Comparison of ENCODE assay signal across 17 mouse cellular contexts in genomic region chr1:134110015-134110414, GRCm38 (mm10). TPM values are rescaled to one million over a fixed set of nuclear protein-coding genes. Genes with fewer than 3 reads are reported as not detected.
A peak's percentile ranks its signal among the peaks of the same experiment; 100 is the strongest.
DNase-seq lines count a peak whose midpoint lies in the region; ATAC-seq lines count a peak whose summit lies in the region.
"Had no signal": no experiment of that assay in that cellular context is flagged by ENCODE, and none has a peak within 500 bp of the region (broad histone marks: within the 10 kb centered on the region; RNA-seq: fewer than 3 reads in every experiment).

No protein-coding gene starts in this region.

- no peaks in the 10 kb centered on the region for H3K9me3 ChIP-seq in forebrain, embryonic 12.5 days
- H3K9me3 ChIP-seq in forebrain, embryonic 10.5 days: no peaks in the 10 kb centered on the region
- H3K9me3 ChIP-seq in liver, embryonic 12.5 days (replicated peaks): no peaks in the 10 kb centered on the region
- H3K9me3 ChIP-seq: hindbrain, embryonic 12.5 days had no signal

- ATAC-seq in forebrain, embryonic 12.5 days (ENCODE audit: low FRiP score): peak; percentile 17; the same call in 1 of the 2 replicates
- ATAC-seq in liver, embryonic 12.5 days: peak; percentile 61

- peaks cover 8% of the 10 kb centered on the region; the same call in 1 of the 2 replicates for H3K4me1 ChIP-seq in forebrain, embryonic 12.5 days
- peaks cover 19% of the 10 kb centered on the region for H3K4me1 ChIP-seq in forebrain, embryonic 10.5 days
- H3K4me1 ChIP-seq in liver, embryonic 12.5 days: peaks cover 22% of the 10 kb centered on the region
- H3K4me1 ChIP-seq: hindbrain, embryonic 12.5 days had no signal

- H3K27ac ChIP-seq in forebrain, embryonic 12.5 days: no peak overlapping the region
- H3K27ac ChIP-seq in forebrain, embryonic 10.5 days: no peak overlapping the region
- H3K27ac ChIP-seq in liver, embryonic 12.5 days: peak overlapping the region; percentile 90
- H3K27ac ChIP-seq: hindbrain, embryonic 12.5 days had no signal

- no peak overlapping the region for H3K4me3 ChIP-seq in forebrain, embryonic 12.5 days (replicated peaks)
- H3K4me3 ChIP-seq in forebrain, embryonic 10.5 days: no peak overlapping the region
- peak overlapping the region; percentile 14; the same call in 1 of the 2 replicates for H3K4me3 ChIP-seq in liver, embryonic 12.5 days
- H3K4me3 ChIP-seq: hindbrain, embryonic 12.5 days had no signal

- H3K27me3 ChIP-seq in forebrain, embryonic 12.5 days: peaks cover 7% of the 10 kb centered on the region; the same call in 1 of the 2 replicates
- no peaks in the 10 kb centered on the region for H3K27me3 ChIP-seq in forebrain, embryonic 10.5 days (ENCODE audit: poor library complexity, severe bottlenecking)
- peaks cover 47% of the 10 kb centered on the region for H3K27me3 ChIP-seq in liver, embryonic 12.5 days (replicated peaks)
- H3K27me3 ChIP-seq: hindbrain, embryonic 12.5 days had no signal

- no peak for DNase-seq in forebrain, embryonic 10.5 days (ENCODE audit: extremely low spot score, low spot score)
- DNase-seq in 416B (ENCODE audit: low read depth) (peak; percentile 66), ZHBTc4 (ENCODE audit: low read depth, low spot score) (peak; percentile 58)
- DNase-seq in left cerebral cortex, postnatal 4 days: no peak
- no peak for DNase-seq in layer of hippocampus, adult 18-20 months (ENCODE audit: low spot score in 2 of 2)
- DNase-seq in heart, postnatal 4 days: no peak
- DNase-seq: adrenal gland, adult 8-10 months; cerebellum, postnatal 36 days; gastrocnemius, postnatal 14 days; kidney, adult 18-20 months had no signal

- no peak overlapping the region for H3K9ac ChIP-seq in forebrain, embryonic 12.5 days
- peak overlapping the region; percentile 54; the same call in 1 of the 2 replicates for H3K9ac ChIP-seq in liver, embryonic 12.5 days
- H3K9ac ChIP-seq: hindbrain, embryonic 12.5 days had no signal

- 80% methylated on average over 3 of the region's 3 CpGs for WGBS in forebrain, embryonic 12.5 days
- WGBS in forebrain, embryonic 10.5 days: 85% methylated on average over 3 of the region's 3 CpGs
- WGBS in liver, embryonic 12.5 days (ENCODE audit: insufficient replicate concordance): 78% methylated on average over 3 of the region's 3 CpGs

- no peak overlapping the region for H3K4me2 ChIP-seq in forebrain, embryonic 12.5 days
- H3K4me2 ChIP-seq in liver, embryonic 12.5 days: peak overlapping the region; percentile 60
- H3K4me2 ChIP-seq: heart, embryonic 11.5 days; hindbrain, embryonic 12.5 days had no signal

- intact Hi-C loops in left cerebral cortex, postnatal 4 days (cut with DNase I): no loop called here

- no peaks in the 10 kb centered on the region for H3K36me3 ChIP-seq in forebrain, embryonic 12.5 days (replicated peaks)
- H3K36me3 ChIP-seq in forebrain, embryonic 10.5 days (replicated peaks): no peaks in the 10 kb centered on the region
- no peaks in the 10 kb centered on the region for H3K36me3 ChIP-seq in liver, embryonic 12.5 days
- H3K36me3 ChIP-seq: hindbrain, embryonic 12.5 days had no signal

RNA-seq across cellular contexts. Expression of gene Chit1, which starts 1.0 kb away (rescaled TPM):
- polyA plus RNA-seq in forebrain, embryonic 12.5 days (2016; fragmentation: Nextera tagmentation; extraction: Ambion mirVana): not detected in 2 replicates
- polyA plus RNA-seq in forebrain, embryonic 10.5 days (2016; fragmentation: Nextera tagmentation; extraction: Ambion mirVana): not detected in 2 replicates
- 0.07 and 0.12 TPM in 2 replicates for polyA plus RNA-seq in liver, embryonic 12.5 days (2016; fragmentation: Nextera tagmentation; extraction: Ambion mirVana)
- under 1 TPM; 0.48 to 0.54 TPM for total RNA-seq in left cerebral cortex, postnatal 4 days (2021)
- total RNA-seq in layer of hippocampus, adult 18-20 months (2021): under 1 TPM in 1 of 2 experiments, not detected in 1; 0.17 TPM
- not detected for total RNA-seq in heart, postnatal 4 days (2021)
- total RNA-seq: gastrocnemius, postnatal 14 days; megakaryocyte-erythroid progenitor cell, adult 5-6 weeks had no signal
- polyA plus RNA-seq: hindbrain, embryonic 12.5 days; large intestine, adult 2 months; small intestine, adult 2 months had no signal

RNA-seq across cellular contexts. Expression of gene Btg2, which starts 31.1 kb away (rescaled TPM):
- polyA plus RNA-seq in forebrain, embryonic 12.5 days (2016; fragmentation: Nextera tagmentation; extraction: Ambion mirVana): 128 and 135 TPM in 2 replicates
- polyA plus RNA-seq in forebrain, embryonic 10.5 days (2016; fragmentation: Nextera tagmentation; extraction: Ambion mirVana): 64.6 and 68.6 TPM in 2 replicates
- polyA plus RNA-seq in liver, embryonic 12.5 days (2016; fragmentation: Nextera tagmentation; extraction: Ambion mirVana): 78.2 and 80.8 TPM in 2 replicates
- total RNA-seq in left cerebral cortex, postnatal 4 days (2021): 1 to 10 TPM; 7.9 to 8.1 TPM
- 10 to 100 TPM; 16.6 to 24.9 TPM for total RNA-seq in layer of hippocampus, adult 18-20 months (2021)
- total RNA-seq in heart, postnatal 4 days (2021): 10 to 100 TPM; 27.5 to 36.2 TPM

Comparison
In these comparisons a context has a peak if more than half of its experiments do, and no peak if none do; other contexts are left out.
1. DNase-seq: peak in 416B (single experiment) and ZHBTc4 (single experiment); none in forebrain, embryonic 10.5 days (single experiment), left cerebral cortex, postnatal 4 days (single experiment), layer of hippocampus, adult 18-20 months (0 of 2) and heart, postnatal 4 days (single experiment).